Mouse (Mus musculus): ENCODE measurements around the gene Chrm4.

DNA sequence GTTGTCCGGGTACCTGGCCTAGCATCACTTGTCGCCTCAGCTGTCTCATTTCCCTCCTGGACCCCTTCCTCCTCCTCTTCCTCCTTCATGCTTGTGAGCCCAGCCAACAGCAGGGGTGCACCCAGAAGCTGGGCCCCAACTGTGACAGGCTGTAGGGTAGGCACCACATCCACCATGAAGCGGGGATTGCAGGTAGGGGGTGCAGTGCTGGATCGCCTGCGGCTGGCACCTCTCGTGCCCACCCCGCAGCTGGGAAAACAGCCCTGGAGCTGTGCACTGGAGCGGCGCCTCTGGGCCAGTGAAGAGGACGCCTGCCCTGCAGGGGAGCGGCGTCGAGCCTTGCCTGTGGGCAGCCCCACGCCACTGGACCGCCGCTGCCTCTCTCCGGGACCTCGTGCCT lies 18.4 kb downstream of the Chrm4 start, which contains the start of gene Gm9821:
- TF ChIP-seq CTCF (IDR thresholded peaks at IDR 0.05; ENCODE audit: low read depth, low read length) (no peak), POLR2A (IDR thresholded peaks at IDR 0.05; ENCODE audit: extremely low read depth, insufficient read depth, low read length) (no peak)
